Mouse (Mus musculus): ENCODE results near the gene Ptpn1.

Gene Ptpn1

DNA sequence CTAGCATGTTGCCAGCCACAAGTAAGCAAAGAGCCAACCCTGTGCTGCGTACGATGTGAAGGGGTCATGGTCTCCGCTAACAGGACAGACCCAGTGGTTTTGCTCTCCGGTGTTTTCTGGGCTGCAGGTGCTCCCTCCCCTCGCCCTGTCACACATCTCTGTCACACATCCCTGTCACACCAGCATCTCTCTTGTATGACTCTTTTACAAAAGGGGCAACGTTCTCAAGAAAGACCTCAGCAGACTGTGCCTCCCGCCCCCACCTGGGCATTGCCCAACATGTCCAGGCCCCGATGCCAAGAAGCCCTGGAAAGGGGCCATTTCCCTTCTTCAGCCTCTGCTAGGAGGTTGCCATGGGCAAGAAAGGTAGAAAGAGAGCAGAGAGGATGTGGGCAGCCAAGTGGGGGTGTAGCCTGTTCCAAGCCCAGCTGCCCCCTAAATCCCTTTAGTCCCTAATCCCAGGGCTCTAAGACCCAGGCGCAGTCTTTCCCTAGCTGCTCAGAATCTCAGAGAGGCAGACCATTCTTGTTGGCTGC is 10.8 kb upstream of the Ptpn1 start:
- no peak for DNase-seq (ENCODE audit: low spot score in 2 of 2)

DNA sequence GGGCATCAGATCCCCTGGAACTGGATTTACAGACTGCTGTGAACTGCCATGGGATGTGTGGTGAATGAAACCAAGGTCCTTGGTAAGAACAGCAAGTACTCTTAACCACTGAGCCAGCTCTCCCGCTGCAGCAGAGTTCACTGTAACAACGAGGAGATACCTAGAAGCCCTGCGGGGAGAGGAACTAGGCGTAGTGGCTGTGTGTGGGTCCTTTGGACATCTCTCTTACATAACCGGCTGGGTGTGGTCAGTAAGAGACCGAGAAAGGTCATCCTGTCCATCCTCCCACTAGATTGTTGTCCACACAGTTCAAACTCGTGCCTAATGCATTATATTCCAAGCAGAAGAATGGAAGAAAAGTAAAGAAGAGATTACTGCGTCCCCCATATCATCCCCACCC is 10.0 kb upstream of the Ptpn1 start:
- no peak for DNase-seq (ENCODE audit: low spot score in 2 of 2)

DNA sequence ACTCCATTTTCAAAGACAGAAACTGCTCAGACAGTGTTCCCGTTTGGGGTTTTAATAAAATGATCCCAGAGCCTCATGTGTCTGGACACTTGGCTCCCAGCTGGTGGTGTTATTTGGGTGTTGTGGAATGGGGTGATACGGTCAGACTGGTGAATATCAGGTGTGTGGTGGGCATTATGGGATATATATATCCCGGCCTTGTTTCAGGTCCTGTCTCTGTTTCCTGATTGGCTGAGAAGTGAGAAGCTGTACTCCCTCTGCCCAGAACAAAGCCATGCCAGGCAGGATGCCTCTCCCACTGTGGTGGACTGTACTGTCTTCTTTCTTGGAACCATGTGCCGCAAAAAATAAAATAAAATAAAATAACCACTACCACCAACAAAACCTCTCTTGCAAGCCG is 7.8 kb upstream of the Ptpn1 start:
- no peak for DNase-seq (ENCODE audit: low spot score in 2 of 2)

DNA sequence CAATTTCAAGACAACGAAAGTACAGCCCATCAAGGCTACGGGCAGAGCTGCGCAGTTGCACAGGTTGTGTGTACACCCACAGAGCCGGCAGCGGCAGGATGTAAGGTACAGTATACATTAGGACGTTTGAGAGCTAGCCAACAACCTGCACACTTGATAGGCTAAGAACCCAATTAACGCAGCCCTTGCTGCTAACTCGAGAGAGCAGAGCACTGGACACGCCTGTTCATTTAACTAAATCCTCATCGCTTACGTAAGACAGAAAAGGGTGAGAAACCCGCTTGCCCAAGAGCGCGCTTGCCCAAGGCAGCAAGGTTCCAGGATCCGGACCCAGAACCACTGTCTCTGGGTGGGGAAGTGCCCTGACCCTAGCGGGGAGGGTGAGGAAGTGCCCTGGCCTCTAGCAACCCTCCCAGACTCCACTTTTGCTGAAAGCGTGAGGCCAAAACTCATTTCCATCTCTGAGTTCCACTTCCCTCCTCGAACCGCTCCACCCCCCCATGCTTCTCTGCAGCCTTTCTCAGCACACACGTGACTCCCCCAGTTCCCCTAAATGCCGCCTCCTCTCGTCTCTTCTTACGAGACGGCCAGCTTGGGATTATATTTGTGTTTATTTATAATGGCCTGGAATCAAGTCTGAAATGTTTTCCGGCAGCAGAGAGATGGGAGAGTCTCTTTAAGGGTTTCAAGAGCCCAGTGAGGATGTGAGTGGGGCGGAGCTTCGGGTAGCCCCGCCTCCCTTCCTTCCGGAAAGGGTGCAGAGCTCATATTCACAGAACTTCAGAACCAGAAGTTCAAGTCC is 6.9 kb upstream of the Ptpn1 start:
- peak; percentile 80 to 82 for DNase-seq (ENCODE audit: low spot score in 2 of 2)

DNA sequence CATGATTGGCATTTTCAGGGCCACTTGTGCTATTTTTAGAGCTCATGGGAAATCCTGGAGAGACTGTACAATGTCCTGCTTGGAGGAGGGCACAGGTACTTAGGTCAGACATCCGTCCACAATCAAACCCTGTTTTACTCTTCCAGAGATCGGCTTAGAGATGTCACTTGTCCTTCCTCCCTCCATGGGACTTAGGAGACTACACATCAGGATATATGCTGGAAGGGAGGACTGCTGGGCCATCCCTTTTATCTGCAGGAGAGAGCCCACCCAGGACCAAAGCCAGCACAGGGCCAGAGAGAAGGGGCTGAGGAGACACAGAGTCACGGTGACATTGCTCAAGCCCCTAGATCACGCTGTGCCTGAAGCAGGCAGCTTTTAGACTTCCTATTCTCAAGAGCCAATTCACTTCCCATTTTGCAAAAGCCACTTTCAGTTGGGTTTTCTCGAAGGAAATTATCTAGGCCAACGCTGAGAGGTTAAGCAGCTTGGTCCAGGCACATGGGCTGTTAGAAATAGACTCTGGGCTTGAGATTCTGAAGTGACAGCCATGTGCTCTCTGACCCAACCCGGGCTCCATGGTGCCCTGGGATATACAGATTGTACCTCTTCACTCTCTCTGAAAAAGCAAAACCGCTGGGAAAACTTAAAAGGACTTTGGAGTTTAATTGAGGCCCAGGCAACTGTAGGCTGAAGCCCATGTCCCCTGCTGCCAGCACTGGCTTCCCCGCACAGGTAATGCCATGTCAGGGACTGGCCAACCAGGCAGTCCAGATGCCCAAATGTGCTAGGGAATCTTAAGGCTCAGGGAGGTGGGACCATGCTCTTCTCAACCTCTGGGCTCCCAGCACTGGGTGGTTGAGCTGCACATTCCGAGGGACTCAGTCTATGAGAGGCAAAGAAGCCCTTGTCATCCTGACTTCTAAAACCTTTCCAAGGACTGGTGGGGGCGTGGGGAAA is 5.7 kb upstream of the Ptpn1 start:
- no peak for DNase-seq (ENCODE audit: low spot score in 2 of 2)

DNA sequence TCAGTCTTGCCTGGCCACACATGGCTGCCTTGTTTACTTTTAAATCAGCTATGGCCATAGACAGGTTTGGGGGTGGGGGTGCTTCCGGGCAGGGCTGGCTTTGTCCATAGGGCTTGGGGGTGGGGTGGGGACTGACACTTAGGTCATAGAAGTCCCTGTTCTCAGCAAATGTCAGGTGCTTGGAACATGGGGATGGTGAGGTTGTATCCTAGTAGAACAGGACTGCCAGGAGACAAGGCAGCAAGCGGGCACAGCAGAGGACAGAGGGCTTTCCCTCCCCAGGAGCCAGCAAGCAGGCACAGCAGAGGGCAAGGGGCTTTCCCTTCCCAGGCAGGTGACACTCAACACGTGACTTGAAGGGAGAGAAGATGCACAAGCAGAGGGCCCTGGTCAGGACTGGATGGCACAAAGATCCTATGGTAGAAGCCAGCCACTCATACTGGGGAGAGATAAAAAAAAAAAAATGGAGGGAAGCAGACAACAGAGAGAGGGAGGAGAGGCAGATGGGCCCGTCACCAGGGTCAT is 3.8 kb upstream of the Ptpn1 start:
- no peak for DNase-seq (ENCODE audit: low spot score in 2 of 2)

DNA sequence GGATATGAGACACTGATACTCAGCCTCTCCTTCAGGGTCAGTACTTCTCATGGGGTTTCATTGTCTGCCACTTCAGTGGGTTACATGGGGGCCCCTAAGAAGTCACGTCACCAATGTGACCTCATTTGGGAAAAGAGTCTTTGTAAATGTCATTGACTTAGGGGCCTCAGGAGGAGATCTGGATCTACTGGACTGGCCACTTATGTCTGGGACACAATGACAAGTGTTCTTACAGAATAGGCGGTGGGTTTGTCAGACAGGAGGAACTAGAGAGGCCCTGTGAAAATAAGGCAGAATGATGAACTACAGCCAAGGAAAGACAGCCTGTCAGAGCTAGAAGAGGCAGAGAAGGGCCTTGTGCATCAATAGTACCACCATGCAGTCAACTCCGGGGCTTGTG is 2.9 kb upstream of the Ptpn1 start:
- no peak for DNase-seq (ENCODE audit: low spot score in 2 of 2)

DNA sequence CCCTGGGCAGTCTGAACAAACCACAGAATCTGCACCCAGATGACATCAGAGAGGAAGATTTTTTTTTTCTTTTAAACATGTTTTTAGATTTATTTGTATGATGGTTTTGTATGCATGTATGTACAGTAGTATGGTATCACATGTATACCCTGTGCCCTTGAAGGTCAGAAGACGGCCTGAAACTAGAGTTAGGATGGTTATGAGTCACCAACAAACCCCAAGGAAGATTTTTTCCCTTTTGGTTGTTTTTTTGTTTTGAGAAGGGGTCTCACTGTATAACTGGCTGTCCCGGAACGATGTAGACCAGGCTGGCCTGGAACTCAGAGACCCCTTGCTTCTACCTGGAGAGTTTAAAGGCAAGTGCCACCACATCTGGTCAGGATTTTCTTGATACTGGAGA is 882 bp upstream of the Ptpn1 start:
- no peak for DNase-seq (ENCODE audit: low spot score in 2 of 2)

DNA sequence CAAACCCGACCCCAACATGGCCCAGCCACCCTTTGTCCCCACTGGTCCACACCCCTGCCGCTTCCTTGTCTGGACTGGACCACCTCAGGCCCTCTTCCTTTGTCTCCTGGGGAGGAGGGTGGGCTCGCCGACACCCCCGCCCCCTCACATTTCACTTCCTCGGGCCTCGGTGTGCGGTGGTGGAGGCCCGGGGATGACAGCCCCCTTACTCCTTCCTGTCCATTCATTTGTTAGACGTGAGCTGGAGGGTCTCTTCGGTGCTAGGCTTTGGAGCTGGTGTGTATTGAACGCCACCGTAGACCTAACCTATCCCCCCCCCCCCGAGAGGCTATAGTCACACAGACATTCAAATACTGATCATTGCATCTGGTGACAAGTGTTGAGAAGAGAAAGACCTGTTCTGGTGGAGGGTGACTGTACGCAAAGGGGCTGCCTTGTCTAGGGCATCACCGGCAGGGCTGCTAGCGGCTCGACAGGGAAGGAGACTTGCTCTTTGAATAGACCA is 922 bp downstream of the Ptpn1 start:
- no peak for DNase-seq (ENCODE audit: low spot score in 2 of 2)

DNA sequence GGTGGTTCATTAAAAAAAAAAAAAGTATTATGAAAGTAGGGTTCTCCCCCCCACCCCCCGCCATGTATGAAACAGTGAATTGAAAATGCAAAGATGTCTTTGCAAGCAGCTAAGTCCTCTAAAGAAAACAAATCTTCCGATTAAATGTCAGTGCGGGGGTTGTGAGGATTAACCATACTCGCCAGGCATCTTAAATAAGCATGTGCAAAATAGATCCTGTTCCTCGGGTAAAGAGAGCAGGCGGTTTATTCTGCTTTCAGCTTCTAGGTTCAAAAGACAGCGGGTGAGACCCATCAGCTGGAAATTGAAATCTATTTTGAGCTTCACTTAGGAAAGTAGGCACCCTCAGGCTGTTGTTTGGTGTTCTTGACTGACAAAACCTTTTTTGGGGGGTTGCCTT is 1.5 kb downstream of the Ptpn1 start:
- DNase-seq (ENCODE audit: low spot score in 2 of 2): no peak

DNA sequence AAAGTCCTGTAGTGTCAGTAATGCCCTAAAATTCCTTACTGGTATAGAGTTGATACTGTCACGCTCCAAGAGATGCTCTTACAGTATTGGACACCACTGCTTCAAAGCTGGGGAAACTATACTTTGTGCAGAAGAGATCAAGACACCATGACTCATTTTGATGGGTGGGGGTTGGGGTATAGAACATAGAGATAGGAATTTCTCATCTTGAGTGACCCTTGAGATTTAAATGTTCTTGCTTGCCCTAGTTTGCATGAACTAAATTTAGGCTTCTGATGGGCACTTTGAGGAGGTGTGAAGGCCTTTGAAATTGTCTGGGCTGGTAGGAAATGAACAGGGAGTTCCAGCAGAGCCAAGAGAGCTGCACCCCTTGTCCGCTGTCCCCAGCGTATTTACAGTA is 4.1 kb downstream of the Ptpn1 start:
- no peak for DNase-seq (ENCODE audit: low spot score in 2 of 2)

DNA sequence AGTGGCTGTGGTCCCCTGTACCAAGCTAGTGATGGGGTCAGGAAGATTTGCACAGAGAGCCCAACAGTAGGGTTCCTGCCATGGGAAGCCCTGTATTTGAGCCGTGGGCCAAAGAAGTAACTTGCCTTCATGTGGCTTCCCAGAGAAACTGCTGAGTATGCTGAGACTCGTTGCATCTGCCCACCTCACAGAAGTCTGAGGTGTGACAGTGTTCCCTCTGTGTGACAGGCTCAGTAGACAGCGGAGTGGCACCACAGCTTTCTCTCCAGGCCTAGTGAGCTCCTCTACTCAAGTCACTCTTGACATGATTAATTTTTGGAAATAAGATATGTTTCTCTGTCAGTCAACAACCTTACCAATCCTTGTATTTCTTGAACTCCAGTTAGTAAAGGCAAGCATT is 6.9 kb downstream of the Ptpn1 start:
- DNase-seq (ENCODE audit: low spot score in 2 of 2): no peak

DNA sequence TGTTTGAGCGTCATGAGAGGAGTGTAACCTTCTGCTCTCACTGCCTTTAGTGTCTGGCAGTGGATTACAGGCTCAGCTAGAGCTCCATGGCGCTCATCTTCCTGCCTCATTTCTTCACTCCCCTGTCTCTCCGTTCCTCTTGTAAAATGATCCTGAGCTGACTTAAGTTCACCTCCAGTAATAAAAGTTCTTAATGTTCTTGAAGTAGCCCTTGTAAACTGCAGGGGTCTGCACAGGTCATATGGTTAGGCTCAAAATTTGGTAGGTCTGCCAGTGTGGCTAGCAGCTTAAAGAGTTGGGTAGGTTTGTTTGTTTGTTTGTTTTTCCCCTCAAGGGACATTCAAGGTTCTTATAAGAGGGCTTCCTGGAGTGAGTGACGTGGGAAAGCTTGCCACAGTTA is 7.3 kb downstream of the Ptpn1 start:
- DNase-seq (ENCODE audit: low spot score in 2 of 2): no peak

DNA sequence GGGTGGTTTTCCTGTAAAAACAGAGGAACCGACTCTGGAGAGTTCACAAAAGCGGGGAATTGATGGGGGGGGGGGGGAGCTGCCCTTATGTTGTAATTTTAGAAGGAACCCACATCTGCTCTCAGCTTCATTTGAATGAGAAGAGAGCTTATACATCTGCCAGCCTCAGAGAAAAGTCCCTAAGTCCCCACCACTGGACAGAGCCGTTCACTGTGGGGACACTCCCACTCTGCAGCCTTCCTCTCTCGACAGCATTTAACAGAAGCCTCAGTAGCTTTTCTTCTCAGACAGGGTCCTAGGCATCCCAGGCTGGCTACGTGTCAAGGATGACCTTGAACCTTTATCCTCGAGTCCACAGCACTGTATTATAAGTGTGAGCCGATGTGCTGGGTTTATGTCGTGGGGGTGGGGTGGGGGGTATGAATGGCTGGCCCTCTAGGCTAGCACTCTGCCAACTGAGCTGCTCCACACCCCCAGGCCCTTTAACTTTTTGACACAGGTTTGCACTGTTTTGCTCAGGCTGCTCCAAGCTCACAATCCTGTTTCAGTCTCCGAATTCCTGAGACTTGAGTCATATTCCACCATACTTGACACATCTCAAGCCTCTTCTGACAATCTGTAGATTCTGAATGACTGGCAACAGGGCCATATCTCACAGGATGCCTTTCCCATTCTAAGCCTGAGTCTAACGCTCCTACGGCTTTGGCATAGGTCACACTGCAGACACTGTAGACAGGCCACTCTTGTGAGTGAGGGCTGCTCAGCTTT is 8.0 kb downstream of the Ptpn1 start:
- no peak for DNase-seq (ENCODE audit: low spot score in 2 of 2)

DNA sequence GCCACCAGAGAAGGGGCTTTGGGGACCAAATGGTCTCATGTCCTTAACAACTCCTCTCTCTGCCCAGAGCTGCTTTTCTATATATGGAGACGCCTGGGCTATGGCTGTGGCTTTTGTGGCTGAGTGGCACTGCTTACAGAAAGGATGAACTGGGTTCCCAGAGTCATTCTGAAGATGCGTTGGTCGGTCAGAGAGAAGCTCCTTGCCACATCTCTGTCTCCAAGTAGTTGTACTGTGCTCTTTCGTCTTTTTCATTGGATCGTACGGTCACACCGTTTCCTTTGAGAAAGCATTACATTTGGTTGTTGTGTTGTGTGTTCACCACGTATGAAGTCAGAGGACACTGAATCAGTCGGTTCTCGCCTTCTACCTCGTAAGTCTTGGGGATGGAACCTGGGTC is 8.8 kb downstream of the Ptpn1 start:
- no peak for DNase-seq (ENCODE audit: low spot score in 2 of 2)

DNA sequence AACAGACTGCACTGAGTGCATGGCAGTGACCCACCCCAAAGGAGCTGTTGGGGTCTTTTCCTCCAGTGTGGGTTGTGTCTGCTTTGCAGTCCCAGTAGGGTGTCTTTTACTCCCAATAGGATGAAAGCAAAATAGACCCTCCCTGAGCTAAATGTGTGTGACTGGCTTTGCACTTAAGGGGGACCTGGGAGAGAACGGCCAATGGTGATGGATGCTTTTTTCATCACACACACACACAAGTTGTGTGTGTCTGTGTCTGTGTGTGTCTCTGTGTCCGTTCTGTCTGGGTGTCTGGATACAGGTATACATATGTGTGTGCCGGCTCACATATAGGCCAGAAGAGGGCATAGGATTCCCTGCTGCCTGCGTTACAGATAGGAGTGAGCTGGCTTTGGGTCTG is 9.5 kb downstream of the Ptpn1 start:
- no peak for DNase-seq (ENCODE audit: low spot score in 2 of 2)

DNA sequence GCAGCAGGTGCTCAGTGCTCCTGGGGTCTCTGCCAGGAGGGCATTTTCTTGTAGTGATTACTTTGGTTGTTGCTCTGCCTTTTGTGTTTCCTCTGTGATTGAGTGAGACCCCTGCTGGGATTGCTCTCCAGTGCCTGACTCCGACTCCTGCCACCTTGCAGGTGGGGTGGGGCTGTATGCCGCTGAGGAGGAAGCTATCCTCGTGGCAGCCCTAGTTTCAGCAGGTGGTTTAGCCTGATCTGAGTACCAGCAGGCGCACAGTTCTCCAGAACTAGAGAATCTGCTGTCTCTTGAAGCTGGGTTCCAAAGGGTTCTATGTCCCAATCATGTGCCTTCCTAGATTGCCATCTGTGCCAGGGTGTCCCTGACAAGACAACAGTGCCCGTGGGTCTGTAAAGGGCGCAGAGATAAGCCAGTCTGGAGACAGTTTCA is 9.9 kb downstream of the Ptpn1 start:
- DNase-seq (ENCODE audit: low spot score in 2 of 2): no peak

DNA sequence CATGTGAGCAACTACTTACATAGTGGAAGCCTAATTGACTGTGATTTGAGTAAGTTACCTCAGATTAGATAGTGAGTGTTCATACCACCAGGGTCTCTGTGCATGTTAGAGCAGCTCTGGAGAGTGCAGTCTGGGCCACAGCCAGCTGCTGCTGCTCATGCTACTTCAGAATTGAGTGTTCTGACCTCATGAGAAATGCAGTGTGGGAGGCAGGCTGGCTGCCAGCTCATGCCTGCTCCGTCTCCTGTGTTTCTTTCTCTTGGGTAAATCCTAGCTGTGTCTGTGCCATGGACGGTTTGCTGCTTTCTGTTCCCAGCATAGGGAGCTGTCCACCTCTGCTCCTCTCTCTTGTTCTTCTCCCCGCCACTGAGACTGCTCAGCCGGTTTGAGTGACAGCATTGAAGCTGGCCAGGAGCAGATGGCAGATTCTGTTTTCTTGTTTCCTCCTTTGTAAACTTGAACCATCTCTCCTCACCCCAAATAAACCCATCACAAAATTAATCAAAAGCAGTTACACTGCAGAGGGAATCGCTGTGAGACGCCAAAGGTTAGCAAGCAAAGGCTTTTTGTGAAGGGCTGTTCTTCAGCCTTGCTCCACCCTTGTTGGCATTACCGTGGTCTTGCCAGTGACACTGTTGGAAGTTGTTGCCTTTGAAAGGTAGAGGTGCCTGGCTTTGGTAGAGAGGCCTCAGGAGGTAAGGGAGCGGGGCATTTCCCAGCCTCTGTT is 10.5 kb downstream of the Ptpn1 start:
- DNase-seq (ENCODE audit: low spot score in 2 of 2): no peak

DNA sequence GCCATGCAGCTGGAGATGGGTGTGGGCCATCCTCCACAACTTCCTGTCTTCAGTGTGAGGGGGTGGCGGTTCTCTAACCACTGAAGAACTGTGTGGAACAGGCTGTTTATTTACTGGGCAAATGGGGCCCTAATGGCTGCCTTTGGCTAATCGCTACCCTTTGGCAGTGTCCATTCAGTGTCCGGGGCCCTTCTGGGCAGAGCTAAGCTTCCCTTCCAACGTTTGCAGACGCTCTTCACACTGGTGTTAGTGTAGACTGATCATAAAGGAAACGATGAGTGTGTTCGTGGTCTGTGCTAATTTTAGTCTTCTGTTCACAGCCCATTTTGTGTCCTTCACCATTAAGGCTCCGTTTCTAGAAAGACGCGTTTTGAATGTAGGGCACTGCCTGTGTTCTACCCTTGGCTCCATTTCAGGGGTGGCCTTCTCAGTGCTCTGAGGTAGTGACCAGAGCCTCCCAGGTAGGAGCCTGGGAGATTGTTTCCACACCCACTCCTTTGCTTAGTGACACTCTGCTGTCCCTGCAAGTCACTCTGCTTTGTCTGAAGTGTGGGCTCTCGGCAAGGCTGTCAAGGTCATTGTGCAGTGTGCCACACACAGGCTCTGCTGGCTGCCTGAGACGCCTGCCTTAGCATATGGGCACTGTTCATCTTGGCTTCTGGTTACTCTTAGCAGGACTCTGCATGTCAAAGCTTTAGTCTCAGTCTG is 11.2 kb downstream of the Ptpn1 start:
- no peak for DNase-seq (ENCODE audit: low spot score in 2 of 2)

DNA sequence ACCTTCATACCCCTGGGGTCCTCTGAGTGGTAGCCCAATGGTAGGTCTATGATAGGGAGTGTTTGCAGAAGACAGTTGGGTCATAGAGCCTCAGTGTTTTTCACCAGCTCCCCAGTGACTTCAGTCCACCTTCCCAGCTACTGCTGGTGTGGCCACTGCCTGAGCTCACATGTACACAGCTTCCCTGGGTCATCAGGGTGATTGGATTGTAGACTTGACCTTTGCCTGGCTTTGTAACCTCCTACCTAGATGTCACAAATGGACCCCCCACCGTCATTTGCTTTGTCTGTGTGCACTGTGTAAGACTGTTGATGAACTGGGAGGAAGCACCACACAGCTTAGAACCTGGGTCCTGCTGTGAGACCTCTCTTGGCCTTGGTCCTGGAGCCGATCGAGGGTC is 12.3 kb downstream of the Ptpn1 start:
- DNase-seq (ENCODE audit: low spot score in 2 of 2): no peak

All from urinary bladder, adult 18-20 months (tissue).